Mouse (Mus musculus) liver, postnatal 0 days (tissue): Measurements from ENCODE around the gene Gpr37.

Experiments
- CTCF ChIP-seq: sonication (generic); IDR thresholded peaks from 2 replicates; pipeline ENCODE4 v1.5.1; 2016; ENCODE audit warnings: antibody characterized with exemption, low read depth
- EP300 ChIP-seq: IDR thresholded peaks from 2 replicates; pipeline ENCODE4 v1.6.1; 2016; ENCODE audit warnings: antibody characterized with exemption, low read depth, mild to moderate bottlenecking

DNA sequence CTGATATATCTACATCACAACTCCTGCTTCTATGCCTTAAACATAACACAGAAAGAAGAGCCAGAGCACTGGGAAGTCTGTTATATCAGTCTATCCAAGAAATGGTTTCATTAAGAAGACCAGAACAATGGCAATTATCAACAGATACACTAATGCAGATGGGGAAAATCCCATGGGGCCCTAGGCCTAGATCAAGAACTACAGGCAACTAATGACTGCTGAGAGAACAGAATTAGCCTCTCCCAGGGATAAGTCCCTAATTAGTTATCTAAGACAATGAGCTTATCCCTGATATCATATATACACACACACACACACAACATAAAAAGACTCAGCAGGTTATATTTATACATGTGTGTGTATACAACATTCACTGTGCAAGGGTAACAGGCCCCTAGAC, 46.0 kb upstream of the Gpr37 start:
- TF ChIP-seq CTCF (no peak), EP300 (no peak)
